Mouse (Mus musculus): ENCODE data around the gene B430218F22Rik.
A peak's percentile ranks its signal among the peaks of the same experiment; 100 is the strongest.
"Not testable (repeated sequence)": the region's sequence is repeated elsewhere in the genome, so short reads cannot be mapped to it uniquely, and the experiment has no call there.

B430218F22Rik gene

GRCm38 (mm10) chr13:118386511-118387447 is at the start of gene B430218F22Rik, which contains the start of gene Mrps30:
Gene B430218F22Rik (plus strand): TSS chr13:118386630.
Gene Mrps30 (minus strand): TSS chr13:118387252.
- DNase-seq (ENCODE audit: low read depth): peak; percentile 98

DNA sequence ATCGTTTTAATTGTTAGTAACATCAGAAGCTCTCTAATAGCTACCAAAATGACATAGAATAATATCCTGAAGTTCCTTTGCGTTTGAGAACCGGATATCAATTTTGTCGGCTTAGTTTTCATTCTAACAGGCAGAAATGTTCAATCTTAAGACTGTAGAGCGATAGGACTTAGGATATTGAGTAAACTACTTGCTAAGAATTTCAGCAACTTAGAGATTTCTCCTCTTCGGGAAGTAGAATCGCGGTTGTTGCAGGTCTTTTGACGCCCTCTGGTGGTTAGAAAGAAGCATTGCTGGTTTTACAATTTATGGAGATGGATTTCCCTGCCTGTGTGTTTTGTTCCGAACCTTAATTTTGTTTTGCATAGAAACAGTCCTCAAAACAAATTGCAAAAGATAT is 36.2 kb upstream of the B430218F22Rik start:
- peak; percentile 71 for DNase-seq (ENCODE audit: low read depth)

DNA sequence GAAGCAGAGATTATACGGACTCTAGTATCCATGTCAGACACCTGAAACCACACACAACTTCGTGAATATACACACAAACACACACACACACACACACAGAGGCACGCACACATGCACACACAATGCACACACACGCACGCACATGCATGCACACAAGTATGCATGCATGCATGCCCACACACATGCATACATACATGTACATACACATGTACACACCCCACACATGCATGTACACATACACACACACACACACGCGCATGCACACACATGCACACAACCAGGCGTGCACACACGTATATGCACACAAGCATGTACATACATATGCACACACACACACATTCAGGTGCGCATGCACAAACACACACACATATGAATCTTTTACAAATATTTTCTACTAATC is 35.6 kb upstream of the B430218F22Rik start:
- no peak for DNase-seq (ENCODE audit: low read depth)

DNA sequence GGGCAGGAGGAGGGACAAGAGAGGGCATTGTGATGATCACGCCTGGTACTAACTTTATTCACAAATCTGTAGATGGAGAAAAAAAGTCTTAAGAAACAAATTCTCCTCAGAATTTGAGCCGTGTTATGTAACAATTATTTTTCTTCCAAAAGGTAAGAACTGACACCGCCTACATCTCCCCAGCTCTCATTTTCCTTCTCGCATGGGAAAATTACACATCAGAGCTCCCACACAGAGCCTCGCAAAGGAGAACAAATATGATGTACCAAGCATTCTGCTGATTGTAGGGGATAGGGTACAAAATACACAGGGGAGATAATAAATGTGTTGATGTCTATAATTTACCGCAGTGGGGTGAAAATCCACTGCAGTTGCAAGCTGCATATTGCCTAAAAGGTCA is 23.1 kb upstream of the B430218F22Rik start:
- DNase-seq (ENCODE audit: low read depth): no peak

- peak; percentile 19 for DNase-seq (ENCODE audit: low read depth)
Observed at GRCm38 (mm10) chr13:118365774-118366173, 20.7 kb upstream of the B430218F22Rik start.

GRCm38 (mm10) chr13:118372871-118373270 is 13.6 kb upstream of the B430218F22Rik start:
- no peak for DNase-seq (ENCODE audit: low read depth)

DNA sequence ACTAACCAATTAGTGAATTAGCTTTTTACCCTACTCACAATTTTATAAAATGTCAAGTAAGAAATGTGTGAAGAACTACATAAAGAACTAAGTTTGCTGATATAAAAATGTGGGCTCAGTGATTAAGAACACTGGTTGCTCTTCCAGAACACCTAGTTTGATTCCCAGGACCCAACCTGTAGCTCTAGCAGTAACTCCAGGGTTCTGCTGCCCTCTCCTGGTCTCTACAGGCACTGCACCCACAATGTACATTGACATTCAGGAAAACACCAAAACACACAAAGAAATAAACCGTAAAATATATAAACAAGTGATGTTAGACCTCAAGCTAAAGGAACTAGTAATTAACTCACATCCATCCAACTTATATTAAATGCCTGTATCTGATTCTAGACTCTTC is 7.3 kb upstream of the B430218F22Rik start:
- DNase-seq (ENCODE audit: low read depth): peak; percentile 61

- DNase-seq (ENCODE audit: low read depth): no peak
Observed at GRCm38 (mm10) chr13:118380381-118380780, 6.0 kb upstream of the B430218F22Rik start.

DNA sequence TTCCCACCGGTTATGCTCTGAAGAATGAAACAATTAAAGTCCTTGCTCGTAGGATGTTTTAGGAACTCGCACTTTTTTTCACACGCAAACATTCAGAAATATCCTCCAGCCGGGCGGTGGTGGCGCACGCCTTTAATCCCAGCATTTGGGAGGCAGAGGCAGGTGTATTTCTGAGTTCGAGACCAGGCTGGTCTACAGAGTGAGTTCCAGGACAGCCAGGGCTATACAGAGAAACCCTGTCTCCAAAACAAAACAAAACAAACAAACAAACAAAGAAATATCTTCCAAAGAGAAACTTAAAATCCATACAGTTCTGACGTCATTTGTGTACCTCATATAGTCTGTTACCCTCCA is 995 bp downstream of the B430218F22Rik start:
- not testable (repeated sequence) for DNase-seq (ENCODE audit: low read depth)

DNA sequence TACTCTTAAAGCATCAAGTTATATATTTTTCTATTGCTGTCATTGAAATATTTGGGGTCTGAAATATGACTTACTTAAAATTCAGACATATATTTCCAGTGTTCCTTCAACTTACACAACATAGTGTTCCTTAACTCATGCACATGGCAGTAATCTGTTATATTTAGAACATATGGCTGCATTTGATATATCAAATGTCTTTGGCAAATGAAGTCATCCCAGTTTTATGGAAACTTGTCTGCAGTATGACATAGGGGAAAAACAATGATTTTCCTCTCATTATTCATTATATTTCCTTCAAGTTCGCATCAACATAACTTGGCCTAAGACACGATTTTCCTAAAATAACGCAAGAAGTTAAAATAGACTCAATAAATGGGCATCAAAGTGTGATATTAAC is 9.4 kb downstream of the B430218F22Rik start:
- no peak for DNase-seq (ENCODE audit: low read depth)

DNA sequence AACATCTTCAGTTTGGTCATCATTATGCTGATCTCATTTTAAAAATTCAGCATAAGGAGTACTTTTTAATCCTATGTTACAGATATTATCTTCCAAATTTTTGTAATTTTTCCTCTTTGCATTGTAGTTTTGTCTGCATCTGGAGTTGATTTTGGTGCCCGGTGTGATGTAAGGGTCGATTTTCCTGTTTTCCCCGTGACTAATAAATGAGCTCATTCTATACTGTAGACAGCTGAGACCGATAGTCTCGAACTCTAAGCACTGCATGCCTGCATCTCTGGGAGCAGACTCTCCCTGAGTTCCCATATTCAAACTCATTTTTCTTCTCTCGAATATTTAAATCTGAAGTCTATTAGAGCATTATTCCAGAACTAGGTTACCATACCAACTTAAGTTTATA is 13.9 kb downstream of the B430218F22Rik start:
- DNase-seq (ENCODE audit: low read depth): no peak

DNA sequence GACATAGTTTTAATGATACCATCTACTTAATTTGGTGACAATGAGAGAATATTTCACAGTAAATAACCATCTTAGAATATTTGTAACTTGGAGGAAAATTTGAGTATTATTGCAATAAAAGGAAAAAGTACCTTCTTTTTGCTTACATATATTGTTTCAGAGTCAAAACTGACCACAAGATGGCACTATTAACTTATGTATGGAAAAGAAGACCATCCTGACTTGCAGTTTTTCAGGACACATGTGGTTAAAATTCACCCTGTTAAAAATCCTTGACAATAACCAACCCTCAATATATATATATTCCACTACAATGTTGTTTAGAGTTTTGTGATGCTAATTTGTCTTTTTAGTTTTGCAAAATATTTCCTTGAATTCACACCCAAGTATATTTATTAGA is 17.1 kb downstream of the B430218F22Rik start:
- peak; percentile 81 for DNase-seq (ENCODE audit: low read depth)

DNA sequence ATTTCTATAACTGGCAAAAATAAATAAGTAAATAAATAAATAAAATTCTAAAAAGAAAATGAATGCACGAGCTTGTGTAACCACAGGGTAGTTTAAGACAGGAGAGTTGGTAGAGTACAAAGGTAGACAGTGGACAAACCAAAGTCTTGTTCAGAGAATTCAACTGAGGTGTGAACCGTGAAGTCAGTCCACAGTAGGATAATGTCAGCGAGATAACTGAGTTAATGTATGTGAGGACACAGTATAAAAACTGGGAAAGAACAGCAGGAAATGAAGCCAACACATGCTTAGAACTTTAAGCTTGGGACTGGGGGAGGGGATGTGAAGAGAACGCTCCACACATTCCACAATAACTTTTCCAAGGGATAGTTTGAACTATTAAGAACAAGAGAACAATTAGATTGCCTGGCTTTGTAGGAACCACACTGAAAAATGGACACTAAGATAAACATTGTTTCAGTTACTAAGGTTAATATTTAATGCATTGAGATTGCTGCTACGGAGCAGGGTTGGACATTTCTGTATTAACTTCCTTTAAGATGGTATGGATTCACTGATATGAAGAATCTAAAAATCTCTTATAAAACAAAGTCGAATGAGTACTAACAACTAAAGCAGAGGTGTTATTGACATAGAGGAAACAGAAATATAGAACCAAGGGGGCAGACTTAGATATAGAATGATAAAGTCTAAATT is 25.0 kb downstream of the B430218F22Rik start:
- DNase-seq (ENCODE audit: low read depth): no peak

GRCm38 (mm10) chr13:118418163-118418562 is 31.7 kb downstream of the B430218F22Rik start:
- no peak for DNase-seq (ENCODE audit: low read depth)

DNA sequence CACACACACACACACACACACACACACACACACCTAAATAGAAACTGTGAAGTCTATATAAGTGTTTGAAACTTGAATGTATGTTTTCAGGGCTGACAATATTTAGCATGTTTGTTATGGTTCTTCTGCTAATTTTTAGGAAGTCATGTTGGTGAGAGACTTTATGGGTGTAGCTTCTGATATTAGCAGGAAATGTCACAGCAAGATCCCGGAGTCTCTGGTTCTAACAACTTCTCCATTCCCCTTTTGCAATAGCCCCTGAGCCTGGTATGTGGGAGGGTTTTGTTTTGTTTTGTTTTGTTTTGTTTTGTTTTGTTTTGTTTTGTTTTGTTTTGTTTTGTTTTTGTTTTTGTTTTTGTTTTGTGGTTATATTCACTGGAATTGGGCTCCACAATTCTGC is 34.0 kb downstream of the B430218F22Rik start:
- DNase-seq (ENCODE audit: low read depth): no peak

GRCm38 (mm10) chr13:118420847-118421246 is 34.4 kb downstream of the B430218F22Rik start:
- no peak for DNase-seq (ENCODE audit: low read depth)

Data from 416B (cell line).